Mouse (Mus musculus) urinary bladder, adult 18-20 months (tissue): Measurements from ENCODE around the gene Camta1.

Experiments
- DNase-seq, 2 experiments: peaks; one replicate each; pipeline ENCODE4 v3.0.0; 2022; ENCODE audit warnings: low spot score in 2 of 2, mixed read lengths in 2 of 2

Gene Camta1

DNA sequence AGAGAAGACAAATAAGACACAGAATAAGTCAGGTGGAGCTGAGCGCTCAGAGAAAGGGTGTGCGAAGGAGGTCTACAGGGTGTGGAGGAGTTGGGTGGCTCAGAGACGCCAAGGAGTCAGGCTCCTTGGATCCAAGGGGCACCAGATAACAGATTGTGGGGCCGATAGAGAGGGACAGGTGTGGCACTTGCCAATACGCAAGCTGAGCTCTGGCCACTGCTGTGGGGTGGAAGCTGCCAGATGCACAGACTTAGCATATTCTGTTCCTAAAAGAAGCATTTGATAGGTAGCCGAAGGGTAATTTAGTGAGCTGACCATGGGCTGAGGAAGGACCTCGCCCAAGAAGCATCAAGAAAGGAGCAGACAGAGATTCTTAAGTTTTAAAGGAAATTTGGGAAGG is 177.1 kb downstream of the Camta1 start:
- no peak for DNase-seq

DNA sequence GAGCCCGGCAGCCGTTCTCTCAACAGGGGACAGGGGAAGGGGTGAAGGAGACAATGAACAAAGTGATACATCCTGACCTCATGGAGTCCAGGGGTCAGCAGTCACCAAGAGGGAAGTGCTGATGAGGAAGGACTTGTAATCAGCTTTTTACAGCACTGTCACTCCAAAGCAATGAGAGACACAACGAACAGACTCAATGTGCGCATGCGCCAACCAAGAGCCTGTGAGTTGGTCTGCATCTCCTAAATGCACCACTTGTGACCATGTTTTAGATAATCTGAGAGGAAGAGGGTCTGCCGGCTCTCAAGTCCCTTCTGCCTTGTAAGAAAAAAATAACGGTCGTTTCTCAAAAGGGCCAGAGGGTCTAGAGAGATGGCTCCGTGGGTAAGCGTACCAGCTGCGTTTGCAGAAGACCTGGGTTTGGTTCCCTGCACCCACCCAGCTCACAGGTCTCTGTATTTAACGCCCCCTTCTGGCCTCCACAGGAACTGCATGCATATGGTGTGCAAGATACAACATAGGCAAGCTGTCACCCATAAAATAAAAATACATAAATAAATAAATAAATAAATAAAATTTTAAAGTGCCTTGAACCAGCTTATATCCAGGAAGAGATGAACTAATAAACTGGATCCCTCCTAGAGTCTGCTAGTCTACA is 178.7 kb downstream of the Camta1 start:
- no peak for DNase-seq

DNA sequence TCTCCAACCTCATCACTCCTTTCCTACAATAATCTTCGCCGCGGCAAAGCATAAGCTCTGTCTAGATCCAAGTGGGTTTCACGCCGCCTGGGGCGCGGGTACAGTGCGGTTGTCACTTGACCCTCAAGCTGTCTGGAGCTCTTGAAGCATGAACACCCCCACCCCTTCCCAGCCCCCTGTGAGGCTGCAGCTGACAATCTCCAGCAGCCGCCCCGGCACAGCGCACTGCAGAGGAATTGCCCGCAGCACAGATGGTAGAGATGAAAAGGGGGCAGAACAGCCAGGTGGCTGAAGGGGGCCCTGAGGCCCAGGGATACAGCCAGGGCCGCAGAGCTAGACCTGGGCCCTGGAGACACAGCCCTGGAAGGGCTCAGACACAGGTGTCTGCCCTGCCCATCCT is 189.2 kb downstream of the Camta1 start:
- DNase-seq, result no peak

DNA sequence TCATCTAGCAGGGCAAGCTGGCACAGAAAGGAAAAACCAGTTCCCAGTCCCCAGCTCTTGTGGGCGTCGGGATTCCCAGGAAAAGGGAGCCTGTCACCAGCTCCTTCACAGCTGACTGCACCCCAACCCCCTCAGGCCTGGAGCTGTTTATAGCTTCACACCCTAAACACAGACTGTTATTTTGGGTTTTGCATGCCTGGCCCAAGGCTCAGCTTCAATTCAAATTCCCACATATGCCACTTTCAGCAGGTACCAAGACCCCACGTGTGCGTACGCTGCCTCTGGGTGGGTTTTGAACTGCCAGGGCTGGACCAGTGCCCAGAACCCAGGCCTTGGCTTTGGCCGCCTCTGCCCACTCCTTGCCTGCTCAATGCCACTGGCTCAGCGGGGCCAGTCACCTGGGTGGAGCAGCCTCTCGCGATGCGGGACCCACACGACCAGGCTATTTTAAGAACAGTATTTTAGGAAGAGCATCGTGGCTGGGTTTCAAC is 195.2 kb downstream of the Camta1 start:
- no peak for DNase-seq

DNA sequence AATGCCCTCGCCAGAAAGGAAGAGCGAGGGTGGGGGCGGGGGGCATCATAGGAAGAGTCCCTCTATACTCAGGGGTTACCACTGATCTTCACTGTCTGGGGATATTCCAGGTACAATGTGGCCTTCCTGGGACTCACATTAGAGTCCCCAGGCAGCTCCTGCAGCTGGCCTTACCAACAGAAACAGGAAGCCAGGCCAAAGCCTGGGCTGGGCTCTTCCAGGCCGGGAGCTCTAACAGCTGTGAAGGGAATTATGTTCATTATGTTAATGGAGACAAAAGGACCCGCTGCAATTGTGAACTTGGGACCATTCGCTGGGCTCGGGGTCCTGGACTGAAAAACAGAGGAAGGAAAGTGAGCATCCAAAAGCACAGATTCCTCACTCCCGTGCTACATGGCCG is 200.2 kb downstream of the Camta1 start:
- DNase-seq, result no peak

DNA sequence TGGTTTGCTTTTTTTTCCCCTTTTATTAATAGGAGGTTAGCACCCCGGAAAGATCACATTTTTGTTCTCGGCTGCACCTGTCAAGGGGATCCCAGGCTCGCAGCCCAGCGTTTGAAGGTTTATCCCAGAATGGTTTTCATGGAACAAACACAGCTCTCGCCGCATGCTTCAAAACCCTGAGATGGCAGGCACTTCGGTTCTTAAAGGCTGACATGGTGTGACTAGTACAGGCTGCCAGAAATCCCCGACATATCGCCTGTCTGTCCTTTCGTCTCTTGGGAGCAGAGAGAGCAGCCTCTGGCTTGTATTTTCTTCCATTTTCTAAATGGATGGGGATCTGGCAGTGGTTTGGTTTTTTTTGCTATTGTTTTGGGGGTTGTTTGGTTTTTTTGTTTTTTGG is 205.2 kb downstream of the Camta1 start:
- DNase-seq, result no peak

DNA sequence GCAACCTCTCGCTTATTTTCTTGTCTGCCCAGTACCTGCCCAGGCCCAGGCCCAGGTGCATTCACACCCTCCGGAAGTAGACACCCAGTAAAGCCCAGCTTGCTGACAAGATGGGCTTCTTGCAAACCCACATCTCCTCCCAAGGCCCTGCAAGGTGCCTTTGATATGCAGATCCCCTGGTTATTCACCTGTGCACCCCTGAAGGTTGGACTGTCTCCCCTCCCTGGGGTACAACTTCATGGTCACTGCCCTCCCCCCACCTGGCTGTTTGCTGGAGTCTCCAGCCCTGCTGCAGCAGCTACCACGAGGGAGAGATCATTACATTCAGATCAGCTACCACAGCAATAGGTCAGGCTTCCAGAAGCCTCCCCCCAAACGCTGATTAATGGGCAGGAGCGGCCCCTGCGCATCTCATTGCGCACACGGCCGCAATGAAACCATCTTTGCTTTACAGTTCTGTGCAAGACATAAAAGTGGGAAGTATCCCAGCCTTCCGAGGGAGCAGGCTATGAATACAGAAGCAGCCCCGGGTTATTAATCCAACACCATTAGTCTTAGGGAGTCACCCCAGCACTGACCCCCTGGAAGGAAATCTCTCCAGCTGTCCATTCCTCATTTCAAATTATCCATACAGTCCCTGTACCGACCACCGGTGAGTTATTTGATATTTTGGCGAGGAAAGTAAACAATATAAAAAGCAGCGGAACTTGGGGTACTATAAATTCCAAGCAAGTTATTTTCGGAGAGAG is 205.9 kb downstream of the Camta1 start:
- no peak for DNase-seq

DNA sequence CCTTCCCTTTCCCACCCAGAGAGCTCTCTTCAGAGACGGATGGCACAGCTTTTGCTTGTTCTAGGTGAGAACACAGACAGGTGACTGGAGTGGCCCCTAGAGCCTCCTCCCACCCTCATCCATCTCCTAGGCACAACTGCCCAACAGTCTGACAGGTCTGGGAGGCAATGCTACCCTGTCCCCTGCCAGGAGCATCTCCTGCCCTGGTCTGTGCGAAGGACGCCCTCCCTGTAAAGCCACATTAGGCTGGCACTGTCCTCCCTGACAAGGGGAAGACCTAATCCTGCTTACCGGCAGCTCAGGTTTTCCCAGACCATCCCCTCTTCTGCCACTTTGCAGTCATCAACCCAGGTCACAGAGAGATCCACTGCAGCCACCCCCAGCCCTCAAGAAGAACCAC is 206.4 kb downstream of the Camta1 start:
- no peak for DNase-seq

DNA sequence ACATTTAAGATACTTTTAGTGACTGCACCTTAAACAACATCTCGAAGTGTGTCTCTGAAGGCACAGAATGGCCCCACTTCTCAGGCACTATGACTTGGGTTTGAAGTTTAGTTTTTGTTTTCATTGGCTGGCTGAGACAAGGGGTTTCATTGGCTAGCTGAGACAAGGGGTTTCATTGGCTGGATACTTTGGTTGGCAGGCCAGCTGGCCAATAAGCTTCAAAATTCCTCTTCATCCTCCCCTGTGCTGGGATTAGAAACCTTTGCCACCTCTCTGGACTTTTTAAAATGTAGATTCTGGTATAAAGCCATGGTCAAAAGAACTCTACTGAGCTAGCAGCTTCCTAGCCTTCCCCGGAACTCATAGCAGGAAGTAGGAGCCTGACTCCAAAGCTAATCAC is 219.3 kb downstream of the Camta1 start:
- no peak for DNase-seq

DNA sequence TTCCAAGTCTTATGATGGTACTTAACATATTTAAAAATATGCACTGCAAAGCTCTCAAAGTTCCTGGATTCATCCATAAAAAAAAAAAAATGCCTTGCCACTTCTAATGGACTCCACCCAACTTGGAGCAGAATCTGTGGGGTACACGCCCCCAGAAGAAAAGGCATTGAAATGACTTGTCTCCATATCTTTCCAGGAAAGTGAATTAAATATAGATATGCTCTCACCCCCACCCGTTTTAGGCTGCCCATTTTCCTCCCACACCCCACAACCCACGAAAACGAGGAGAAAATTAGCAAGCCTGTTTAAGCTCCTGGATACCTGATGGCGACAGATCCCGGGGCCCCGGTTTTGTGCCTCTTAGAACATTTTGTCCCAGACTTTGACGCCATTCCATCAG is 220.7 kb downstream of the Camta1 start:
- DNase-seq, result no peak

DNA sequence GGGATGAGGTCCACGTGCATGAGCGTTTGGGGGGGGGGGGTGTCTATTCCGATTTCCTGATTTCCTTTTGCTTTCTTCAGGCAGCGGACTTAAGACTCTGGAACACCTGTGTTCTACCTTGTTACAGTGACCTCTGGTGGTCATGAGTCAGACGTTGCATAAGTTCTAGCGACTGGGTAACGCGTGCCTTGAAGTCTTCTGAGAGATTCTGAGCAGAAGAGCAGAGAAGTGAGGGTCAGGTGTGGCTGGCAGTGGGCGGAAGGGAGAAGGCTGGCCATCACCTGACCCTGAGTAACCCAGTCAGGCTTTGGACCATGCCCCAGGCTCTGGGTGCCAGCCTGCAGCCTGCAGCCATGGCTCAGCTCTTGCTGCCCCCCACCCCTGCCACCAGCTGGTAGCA is 222.7 kb downstream of the Camta1 start:
- DNase-seq, result no peak

DNA sequence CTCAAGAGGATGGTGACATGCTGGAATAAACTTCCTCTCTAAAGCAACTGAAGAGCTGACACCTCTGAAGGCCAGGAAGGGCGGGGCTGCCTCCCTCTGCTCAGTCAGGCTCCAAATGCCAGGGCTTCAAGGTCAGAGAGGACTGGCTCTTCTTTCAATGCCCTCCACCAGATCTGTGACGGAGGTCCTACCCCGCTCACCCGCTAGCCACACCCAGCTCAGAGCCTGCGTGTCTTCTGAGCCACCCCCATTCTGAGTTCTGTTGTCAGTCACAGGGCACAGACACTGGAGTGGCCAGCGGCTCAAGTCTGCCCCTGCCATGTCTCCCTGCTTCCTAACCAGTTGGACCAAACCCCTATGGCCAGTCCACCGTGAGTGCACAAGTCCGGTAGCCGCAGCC is 224.3 kb downstream of the Camta1 start:
- DNase-seq, result no peak

DNA sequence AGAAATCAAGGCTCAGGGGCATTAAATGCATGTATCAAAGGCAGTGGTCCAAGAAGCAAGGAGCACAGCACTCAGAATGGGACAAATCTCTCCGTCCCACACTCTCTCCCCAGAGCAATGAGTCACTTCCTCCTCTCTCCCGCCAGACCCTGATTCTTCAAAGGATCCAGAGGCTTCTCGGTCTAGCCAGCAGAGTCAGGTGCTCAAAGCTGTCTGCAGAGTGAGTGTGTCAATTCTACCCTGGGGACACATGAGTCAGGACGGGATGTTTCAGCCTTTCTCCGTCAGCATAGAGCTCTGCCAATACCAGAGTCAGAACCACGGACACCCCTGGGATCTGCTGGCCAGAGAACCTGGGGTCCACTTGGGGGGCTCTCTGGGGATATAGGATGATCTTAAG is 226.9 kb downstream of the Camta1 start:
- no peak for DNase-seq

DNA sequence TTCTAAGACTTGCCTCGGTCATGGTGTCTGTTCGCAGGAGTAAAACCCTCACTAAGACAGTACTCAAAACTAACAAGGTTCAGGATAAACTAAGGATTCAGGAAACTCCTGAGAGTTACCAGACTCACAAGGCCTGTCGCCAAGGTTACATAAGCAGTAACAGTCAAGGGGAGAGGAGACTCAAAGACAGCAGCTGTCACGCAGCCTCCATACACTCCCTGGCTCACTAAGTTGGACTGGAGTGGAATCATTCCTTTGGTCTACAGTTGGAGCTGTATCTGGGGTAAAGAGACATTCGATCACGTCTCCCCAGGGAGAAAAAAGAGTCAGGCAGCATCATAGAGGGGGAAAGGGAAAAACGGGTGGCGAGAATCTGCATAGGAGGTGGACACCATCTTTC is 227.9 kb downstream of the Camta1 start:
- no peak for DNase-seq

DNA sequence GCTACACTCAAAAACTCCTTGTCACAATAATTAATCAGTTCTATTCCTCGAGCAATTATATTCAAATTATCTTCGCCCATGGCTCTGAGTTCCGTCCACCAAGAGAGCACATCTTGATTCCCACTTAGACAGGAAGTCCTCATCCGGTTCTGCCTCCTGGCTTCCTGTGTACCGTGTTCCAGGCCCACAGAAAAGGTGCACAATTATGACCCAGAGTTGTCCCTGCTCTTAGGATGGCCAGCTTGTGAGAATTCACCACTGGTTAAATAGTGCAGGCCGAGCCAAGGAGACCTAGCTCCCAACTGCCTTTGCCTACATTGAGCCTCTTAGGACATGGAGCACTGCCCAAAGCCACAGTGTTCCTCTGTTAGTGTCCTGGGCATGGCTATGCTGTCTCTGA is 229.4 kb downstream of the Camta1 start:
- no peak for DNase-seq

DNA sequence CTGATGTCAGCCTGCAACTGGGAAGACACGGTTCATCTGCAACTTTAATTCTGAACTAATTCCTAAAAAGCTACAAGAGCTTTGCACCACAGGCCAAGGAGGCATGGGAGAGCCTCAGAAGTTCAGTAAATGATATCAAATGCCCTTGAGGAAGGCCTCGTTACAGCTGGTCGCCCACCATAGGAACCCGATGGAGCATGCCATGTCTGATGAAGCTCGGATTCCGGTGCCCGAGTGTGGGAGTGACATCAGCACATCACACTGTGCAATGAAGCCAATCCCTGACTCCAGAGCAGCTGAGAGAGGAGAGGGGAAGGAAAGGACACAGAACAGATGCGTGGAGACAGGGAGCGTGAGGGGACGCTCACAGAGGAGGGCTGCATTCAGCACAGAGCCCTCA is 231.0 kb downstream of the Camta1 start:
- no peak for DNase-seq

DNA sequence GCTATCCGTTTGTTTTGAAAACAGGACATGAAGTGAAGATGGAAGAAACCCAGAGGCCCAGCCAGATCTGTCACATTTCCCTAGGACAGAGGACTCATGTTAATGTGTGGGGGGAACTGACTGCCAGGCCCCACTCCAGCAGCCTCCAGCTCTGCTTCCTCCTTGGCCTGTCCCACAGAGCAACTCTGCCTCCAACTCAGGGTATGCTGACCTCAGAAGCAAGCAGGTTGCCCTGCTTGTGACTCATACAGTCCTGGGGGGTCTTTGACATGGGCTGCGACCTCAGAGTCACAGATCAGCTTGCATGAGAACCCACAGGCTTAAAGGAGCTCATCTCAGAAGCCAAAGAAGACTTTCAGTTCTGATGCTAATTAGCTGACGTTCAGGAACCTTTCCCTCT is 231.4 kb downstream of the Camta1 start:
- no peak for DNase-seq

DNA sequence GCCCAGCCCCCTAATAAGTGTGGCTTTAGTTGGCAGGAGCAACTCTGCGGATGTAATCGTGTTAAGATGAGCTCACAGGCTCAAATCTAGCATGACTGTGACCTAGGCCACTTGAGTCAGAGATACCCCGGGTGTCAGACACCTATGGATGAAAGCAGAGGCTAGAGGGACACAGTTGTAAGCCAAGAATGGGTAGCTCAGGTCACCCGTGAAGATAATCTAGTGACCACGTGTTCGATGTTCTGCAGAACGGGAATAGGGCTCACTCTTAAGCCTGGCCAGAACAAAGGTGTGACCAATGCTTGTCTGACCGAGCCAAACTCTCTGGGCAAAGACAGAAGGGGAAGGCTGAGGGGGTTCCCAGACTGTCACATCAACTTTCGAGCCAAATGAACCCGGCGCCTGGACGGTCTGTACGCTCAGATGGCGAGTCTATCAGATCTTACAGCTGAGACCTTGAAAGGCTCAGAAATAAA is 242.1 kb downstream of the Camta1 start:
- DNase-seq, result no peak

DNA sequence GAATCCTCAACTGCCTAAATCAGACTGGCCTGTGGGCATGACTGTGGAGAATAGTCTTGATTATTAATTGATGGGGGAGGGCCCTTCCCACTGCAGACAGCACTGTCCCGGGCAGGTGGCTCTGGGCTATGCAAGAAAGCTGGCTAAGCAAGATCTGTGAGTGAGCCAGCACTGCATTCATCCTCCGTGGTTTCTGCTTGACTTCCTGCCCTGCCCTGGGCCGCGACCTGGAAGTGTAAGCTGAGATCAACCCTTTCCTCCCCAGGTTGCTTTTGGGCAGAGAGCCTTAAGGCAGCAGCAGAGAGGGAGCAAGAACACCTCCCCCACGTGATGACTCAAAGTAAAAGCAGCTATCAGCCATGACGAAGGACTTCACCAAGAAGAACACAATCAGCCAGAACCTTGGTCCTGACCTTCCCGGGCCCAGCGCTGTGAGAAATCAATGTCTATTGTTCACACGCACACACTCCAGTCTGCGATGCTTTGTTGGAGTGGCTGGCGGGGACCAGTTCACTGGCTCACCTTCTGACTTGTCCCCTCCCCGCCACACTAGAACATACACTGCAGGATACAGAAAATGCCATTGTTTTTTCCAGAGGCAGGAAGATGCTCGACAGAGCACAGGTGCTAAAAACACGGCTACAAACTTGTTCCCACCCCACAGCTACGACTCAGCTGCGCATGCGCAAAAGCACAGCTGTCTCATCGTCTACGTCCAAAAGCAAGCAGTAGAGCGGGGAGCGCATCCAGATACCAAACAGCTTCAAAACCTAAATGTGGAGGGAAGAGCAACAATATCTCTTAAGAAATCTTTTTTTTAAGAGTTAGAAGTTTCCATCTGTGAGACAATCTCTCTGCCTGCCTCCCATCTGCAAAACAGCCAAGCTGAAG is 243.0 kb downstream of the Camta1 start:
- no peak for DNase-seq

DNA sequence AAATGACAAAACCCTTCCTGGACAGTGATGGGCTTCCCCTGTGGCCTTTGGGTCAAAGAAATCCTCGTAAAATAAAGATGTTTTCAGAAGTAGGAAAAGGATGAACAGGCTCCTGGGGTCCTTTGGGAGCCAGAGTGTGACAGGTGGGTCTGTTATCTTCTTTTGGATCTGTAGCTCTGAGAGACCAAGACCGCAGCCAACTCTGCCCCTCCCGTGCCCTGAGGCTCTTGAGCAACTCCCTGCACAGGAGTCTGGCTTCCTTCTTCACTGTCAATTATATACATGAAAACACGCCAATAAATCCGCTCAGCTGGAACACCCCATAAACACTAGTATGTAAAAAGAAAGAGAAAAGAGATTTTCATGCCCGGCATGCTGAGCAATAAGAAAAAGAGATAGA is 250.1 kb downstream of the Camta1 start:
- no peak for DNase-seq

DNA sequence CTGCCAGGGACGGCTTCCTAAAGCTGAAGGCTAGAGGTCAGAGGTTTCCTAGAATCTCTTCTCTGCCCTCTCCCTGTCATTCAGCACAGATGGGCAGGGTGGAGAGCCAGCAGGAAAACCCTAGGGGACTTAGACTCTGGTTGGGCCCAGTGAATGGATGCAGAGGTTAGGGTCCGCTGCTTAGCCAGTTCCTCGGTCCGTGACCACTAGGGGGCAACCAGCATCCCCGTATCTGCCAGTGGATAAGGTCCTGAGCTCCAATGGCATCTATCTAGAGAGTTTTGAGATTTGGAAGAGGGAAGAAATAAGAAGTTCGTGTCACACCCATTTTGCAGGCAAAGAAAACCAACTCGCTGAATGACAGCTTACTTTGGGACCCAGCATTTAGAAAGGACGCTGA is 251.4 kb downstream of the Camta1 start:
- DNase-seq, result peak in 1 of 2 experiments; percentile 5

DNA sequence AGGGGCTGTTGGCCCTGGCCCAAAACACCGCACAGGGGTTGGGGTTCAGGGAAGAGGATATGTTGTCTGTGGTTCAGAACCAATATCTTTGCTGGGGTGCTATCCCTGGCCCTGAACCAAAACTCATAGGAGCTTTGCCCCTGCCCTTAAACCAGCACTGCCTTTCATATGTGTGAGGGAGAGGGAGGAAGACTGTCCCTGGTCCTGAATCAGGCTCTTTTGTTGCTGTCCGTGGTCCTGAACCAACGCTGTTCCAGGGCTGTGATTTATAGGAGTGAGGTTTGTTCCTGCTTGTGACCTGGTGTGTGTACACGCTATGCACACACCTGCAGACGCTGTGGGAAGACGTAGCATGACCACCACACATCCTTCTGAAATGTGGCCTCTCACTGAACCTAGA is 256.8 kb downstream of the Camta1 start:
- peak in 1 of 2 experiments; percentile 21 for DNase-seq
